Mouse (Mus musculus): ENCODE measurements around the gene Clca3a1.

DNA sequence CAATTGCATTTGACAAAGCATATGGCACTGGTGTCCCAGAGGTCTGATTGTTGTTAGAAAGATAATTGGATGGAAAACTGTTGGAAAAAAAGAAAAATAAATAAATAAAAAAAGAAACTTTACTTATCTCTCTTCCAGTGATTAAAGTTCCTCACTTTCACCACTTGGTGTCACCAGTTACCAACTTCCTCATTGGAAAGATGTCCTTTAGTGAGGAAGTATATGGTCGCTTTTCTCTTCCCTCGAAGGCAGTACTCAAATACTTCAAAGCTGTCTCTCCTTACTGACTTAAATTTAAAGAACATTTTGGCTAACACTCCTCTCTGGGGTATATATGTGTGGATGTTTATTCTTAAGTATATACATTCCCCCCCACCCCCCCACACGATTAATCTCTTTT is 68.7 kb downstream of the Clca3a1 start:
- TF ChIP-seq CTCF (IDR thresholded peaks at IDR 0.05; ENCODE audit: low read depth): peak; percentile 64
- no peak for TF ChIP-seq EP300 (IDR thresholded peaks at IDR 0.05; ENCODE audit: low read depth)

Measured in liver, embryonic 14.5 days (tissue).